Mouse (Mus musculus) embryonic stem cell, embryonic (primary cell): ENCODE results near the gene Lsm3.

Experiments
- CTCF ChIA-PET, 4 experiments: fragments of 300-600 bp in 2 of 4; fragments of 350-600 bp in 2 of 4; sonication (Branson Sonifier 250); formaldehyde crosslinking; loops; one replicate each; lab custom pipeline; 2022; ENCODE audit warnings: inconsistent platforms in 2 of 4; lab: Charles Lee
- POLR2A ChIA-PET, 4 experiments: fragments of 300-600 bp in 2 of 4; fragments of 350-600 bp in 2 of 4; sonication (Branson Sonifier 250); formaldehyde crosslinking; loops; one replicate each; lab custom pipeline; 2022; ENCODE audit warnings: antibody characterized with exemption in 4 of 4, inconsistent platforms in 1 of 4; lab: Charles Lee

Gene Lsm3

DNA sequence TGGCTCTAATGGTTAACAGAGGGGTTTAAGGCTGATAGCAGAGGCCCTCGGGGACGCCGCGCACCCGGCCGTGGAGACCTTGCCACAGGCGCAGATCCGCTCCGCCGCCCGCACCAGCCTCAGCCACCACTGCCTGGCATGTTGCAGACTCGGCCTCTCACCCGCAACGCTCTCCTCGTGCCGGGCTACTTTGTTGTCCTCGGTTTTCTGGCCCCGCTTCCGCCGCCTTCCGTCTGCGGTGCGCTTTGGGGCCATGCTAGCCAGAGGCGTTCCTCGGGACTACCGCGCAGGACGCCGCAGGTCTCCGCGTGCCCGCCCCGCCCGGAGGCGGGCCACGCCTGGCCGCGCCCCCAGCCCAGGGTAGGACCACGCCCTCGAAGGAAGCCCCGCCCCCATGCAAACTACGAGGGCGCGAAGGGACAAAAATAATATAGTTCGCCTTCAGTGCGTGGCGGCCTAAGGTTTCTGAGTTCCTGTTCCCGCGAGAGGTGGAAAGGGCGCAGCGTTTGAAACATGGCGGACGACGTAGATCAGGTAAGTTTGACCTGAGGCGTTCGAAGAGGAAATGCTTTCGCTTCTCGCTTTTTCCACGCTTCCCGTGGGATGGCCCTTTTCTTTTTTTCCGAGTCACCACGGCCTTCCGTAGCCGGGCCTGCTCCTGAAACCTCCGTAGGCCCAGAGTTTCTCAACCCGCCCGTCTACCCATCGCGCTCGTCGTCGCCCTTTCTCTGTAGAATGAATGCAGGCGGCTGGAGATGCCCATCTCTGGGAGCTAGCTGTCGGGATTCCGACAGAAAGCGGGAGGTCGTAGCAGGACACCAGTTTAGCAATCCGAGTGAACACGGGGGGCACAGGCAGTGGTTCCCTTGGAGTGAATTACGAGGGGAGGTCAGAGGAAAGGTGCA is at the start of gene Lsm3, which contains the start of gene Xpc:
Gene Lsm3 (plus strand): TSS at position 384 of the 905 bp plus-strand sequence.
Gene Xpc (minus strand): TSS at position 344 of the 905 bp plus-strand sequence.
- ChIA-PET POLR2A (interaction anchor here in 3 of 4 experiments (0.7 to 3.6 kb wide), 14 partner anchors 10 to 369 kb away, joined by 3 to 17 read pairs (median 6); no protein-coding TSS in a partner anchor), CTCF (no interaction called here)

DNA sequence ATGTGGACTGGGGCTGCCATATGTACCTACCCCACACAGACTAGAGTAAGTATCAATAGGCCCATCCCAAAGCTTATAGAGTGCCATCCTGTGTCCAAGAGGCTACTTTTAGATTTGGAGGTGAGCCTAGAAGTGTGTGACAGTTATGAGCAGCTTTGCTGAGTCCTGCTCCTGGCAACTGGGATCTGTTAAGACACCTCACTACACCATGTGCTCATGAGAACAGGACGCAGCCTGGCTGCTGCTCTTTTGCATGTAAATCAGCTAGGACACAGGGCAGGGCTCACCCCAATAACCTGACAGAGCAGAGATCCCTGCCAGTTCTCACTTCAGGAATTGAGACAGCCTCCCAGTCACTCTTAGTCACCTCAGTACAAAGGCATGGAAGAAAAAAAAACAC is 48.6 kb upstream of the Lsm3 start:
- ChIA-PET CTCF (interaction anchor here in 1 of 4 experiments (1.4 kb wide), 1 partner anchor 181 kb away, joined by 3 read pairs; no protein-coding TSS in a partner anchor), POLR2A (interaction anchor here in 3 of 4 experiments (1.0 to 13.7 kb wide), 13 partner anchors 8 to 47 kb away, joined by 3 to 259 read pairs (median 5); no protein-coding TSS in a partner anchor)

DNA sequence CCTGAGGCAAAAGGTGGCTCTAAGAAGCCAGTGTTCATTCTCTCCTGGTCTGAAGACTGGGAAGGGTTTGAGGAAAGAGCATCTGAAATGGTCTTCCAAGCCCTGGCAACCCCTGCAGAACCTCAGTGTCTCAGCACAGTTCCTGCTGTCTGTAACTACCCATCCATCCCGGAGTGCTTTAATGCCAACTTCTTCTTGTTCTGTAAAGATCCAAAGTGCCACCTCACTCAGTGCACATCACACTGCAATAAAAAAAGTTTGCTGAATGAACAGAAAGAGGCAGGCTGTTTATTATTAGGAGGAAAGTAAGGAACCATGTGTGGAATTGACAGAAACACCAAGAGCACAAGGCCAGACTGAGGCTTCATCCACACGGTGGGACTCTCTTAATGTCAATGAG is 45.0 kb upstream of the Lsm3 start:
- CTCF ChIA-PET, result no interaction called here
- POLR2A ChIA-PET, result interaction anchor here in 2 of 4 experiments (0.7 to 13.7 kb wide), 4 partner anchors 8 to 30 kb away, joined by 6 to 259 read pairs (median 40); no protein-coding TSS in a partner anchor

DNA sequence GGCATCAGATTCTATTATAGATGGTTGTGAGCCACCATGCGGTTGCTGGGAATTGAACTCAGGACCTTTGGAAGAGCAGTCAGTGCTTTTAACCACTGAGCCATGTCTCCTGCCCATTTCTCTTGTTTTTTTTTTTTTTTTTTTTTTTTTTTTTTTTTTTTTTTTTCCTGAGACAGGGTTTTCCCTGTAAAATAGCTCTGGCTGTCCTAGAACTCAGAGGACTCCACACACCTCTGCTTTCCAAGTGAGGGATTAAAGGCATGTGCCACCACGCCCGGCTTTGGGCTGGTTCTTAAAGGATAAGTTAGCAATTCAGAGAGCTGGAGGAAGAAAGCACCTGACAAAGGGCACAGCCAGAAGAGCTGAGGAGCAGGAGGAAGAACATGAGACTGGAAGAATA is 44.3 kb upstream of the Lsm3 start:
- ChIA-PET POLR2A (interaction anchor here in 3 of 4 experiments (0.6 to 13.7 kb wide), 18 partner anchors 9 to 766 kb away, joined by 3 to 259 read pairs (median 6); partner anchors contain the start of genes Lsm3 (in 1 of the 3) and Xpc (in 1 of the 3)), CTCF (interaction anchor here in 3 of 4 experiments (0.6 to 1.3 kb wide), 6 partner anchors 8 to 653 kb away, joined by 3 to 6 read pairs (median 4); no protein-coding TSS in a partner anchor)

DNA sequence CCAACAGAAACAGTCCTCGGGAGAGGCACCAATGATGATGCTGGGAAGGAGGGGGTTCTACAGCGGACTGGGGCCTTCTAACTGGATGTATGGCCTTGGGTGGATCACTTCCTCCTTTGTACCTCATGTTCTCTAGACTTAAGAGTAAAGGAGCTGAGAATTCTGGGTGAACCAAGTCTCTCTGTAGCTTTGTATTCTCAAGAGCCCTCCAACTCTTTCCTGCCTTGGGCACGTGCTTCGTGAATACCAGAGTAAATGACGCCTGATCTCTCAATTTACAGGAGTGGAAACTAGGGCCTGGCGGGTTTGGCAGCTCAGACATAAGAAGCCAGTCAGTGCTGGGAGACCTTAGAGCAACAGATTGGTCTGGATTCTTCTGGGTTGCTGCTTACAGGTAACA is 43.4 kb upstream of the Lsm3 start:
- CTCF ChIA-PET, result interaction anchor here in 2 of 4 experiments (0.6 to 1.3 kb wide), 4 partner anchors 37 to 299 kb away, joined by 3 to 4 read pairs (median 4); no protein-coding TSS in a partner anchor

DNA sequence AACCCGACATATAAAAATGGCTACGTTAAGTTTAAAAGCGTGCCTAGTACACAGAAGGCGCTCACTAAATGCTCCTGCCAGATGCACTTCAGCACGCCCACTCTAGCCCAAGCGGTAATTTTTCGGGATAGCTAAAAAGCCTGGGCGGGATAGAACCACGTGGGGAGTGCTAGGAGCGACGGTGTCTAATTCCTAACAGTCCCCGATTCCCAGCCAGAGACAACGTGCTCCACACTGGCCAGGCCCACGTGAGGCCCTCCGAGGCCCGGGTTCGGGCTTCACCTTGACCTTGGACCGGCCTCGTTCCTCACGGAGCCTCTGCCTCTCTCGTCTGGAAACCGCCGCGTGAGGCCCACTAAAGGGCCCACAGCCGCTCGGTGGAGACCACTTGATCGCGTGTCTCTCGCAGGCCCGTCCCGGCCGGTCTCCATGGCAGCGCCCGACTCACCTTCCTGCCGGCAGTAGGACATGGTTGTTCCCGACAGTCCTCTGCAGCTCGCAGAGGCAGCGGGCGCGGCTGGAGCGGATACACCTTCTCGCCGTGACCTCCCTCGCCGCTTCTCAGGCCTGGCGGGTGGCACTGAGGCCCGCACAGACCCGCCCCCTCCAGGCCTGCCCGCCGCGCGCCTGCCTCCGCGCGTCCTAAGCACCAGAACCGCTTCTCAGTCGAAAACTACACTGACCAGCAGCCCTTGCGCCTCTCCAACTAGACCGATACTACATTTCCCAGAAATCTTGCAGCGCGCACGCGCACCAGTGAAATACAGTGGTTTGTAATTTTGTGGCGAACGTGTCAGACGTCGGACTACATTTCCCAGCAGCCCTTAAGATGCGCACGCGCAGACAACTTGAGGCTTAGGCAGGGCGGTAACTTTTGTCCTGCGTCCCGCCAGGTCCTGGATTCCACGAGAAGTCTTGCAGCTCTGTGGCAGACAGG is 42.6 kb upstream of the Lsm3 start, which contains the start of the genes Chchd4 and Tmem43:
Gene Chchd4 (minus strand): TSS at position 679 of the 937 bp plus-strand sequence.
Gene Tmem43 (plus strand): TSS at position 836 of the 937 bp plus-strand sequence.
- POLR2A ChIA-PET, result interaction anchor here (0.6 to 13.7 kb wide), 45 partner anchors 8 to 617 kb away, joined by 3 to 259 read pairs (median 4); partner anchors contain the start of genes Lsm3 (in 1 of the 4), Nr2c2 (in 1 of the 4), Nup210 (in 1 of the 4) and Xpc (in 1 of the 4)
- CTCF ChIA-PET, result interaction anchor here in 2 of 4 experiments (0.7 to 1.3 kb wide), 4 partner anchors 37 to 300 kb away, joined by 3 to 4 read pairs (median 4); partner anchors contain the start of gene Wnt7a (in 1 of the 2)

More for the DNA sequence above, 43.4 kb upstream of the Lsm3 start:
- POLR2A ChIA-PET, result interaction anchor here (0.6 to 13.7 kb wide), 28 partner anchors 8 to 618 kb away, joined by 3 to 259 read pairs (median 4); partner anchors contain the start of genes Lsm3 (in 1 of the 4), Nr2c2 (in 1 of the 4), Nup210 (in 1 of the 4) and Xpc (in 1 of the 4)

DNA sequence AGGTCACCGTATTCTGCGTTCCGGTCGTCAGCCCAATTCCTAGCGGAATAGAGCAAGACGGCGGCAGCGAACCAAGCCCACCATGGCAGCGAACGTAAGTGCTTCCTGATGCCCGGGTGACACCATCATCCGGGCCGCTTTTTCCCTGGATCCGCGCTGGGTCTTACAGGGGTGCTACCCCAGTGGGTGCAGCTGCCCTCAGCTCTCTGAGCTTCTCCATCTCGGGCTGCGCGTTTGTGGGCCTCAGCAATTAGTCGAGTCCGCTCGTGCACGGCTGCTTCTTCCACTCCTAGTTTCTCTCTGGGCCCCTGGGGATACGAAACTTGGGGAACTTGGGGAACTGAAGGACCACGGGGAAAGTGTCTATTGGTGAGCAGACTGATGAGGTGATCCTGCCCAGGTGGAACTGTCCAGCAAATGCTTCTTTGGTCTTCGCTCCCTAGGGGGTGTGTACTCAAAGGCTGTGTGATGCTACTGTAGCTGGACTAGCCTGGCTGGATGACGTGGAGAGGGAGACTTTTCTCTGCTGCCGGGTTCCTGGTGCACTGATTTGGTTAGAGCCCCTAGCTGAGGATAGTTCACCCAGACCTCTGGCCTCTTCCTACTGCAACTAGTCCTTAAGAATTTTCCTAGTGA is 41.8 kb upstream of the Lsm3 start:
- CTCF ChIA-PET, result interaction anchor here in 1 of 4 experiments (1.0 kb wide), 1 partner anchor 63 kb away, joined by 4 read pairs; the partner anchor contains the start of gene Wnt7a
- POLR2A ChIA-PET, result interaction anchor here (0.6 to 13.7 kb wide), 32 partner anchors 8 to 240 kb away, joined by 3 to 259 read pairs (median 4); no protein-coding TSS in a partner anchor

DNA sequence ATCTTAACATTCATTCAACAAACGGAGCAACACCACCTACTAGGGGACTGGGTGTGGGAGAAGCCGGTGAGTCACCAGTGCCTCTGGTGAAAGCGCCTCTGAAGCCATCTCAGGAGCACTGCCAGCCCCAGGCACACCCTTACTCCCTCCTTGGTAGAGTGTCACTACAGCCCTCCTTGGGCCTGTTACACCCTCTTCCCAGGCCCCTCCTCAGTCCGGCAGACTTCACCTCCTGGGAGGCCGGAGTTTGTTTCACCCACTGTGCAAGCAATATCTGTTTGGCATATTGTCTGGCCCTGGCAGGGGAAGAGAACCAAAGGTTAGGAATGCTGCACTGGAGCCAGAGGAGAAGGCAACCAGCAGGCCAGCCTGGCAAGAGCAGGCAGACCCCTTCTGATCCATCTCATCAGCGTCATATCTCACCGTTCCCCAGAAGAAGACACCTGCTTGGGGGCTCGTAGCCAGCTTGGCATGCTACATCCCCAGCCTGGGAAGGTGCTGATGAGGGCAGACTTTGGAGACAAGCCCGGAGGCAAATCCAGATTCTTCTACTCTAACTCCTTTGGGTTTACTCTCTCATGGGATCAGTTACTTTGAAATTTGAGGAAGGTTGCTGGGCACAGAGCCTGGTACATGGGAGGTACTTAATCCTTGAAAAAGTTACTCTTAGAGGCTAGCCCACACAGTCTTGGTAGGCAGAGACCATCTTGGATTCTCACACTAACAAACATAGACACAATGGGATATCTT is 41.1 kb upstream of the Lsm3 start:
- ChIA-PET POLR2A (interaction anchor here in 3 of 4 experiments (0.6 to 13.7 kb wide), 23 partner anchors 8 to 460 kb away, joined by 3 to 259 read pairs (median 4); no protein-coding TSS in a partner anchor), CTCF (no interaction called here)

DNA sequence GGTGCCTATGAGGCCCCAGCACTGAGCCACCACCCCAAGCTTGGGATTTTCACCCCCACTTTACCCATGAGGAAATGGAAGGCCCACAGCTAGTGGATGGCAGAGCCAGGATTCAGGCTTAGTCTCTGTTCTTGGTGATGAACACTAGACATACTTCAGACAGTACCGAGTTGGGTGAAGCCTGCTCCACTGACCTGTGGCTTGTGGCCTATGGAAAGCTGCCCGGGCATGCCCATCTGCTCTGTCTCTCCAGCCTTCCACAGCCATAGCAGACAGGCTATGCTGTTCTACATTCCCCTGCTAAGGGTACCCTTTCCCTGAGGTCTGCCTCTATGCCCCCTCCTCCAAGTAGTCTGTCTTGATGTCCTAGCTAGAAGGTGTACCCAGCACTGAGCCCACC is 39.2 kb upstream of the Lsm3 start:
- ChIA-PET CTCF (no interaction called here), POLR2A (interaction anchor here in 2 of 4 experiments (0.8 to 13.7 kb wide), 15 partner anchors 8 to 41 kb away, joined by 3 to 259 read pairs (median 7); no protein-coding TSS in a partner anchor)

DNA sequence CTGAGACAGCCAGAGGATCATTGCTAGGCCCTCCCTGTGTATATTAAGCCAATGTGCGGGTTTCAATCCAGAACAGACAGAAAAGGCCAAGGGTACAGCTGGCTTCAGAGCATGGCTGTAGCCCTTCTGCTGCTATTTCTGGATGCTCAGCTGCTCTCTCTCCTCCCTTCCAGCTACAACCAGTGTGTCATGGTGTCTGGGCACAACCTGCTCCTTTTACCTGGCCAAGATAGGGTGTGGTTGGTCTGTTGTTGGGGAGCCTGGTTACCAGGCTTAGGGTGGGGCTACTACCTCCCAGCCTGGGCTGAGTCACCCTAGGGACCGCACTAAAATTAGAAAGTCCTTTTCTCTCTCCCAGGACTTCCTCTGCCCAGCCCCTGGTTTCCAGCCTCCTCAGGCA is 32.4 kb upstream of the Lsm3 start:
- CTCF ChIA-PET, result interaction anchor here in 1 of 4 experiments (0.8 kb wide), 1 partner anchor 26 kb away, joined by 4 read pairs; no protein-coding TSS in a partner anchor
- POLR2A ChIA-PET, result interaction anchor here in 3 of 4 experiments (0.7 to 3.3 kb wide), 9 partner anchors 7 to 31 kb away, joined by 3 to 12 read pairs (median 4); partner anchors contain the start of genes Chchd4 (in 2 of the 3) and Tmem43 (in 2 of the 3)

DNA sequence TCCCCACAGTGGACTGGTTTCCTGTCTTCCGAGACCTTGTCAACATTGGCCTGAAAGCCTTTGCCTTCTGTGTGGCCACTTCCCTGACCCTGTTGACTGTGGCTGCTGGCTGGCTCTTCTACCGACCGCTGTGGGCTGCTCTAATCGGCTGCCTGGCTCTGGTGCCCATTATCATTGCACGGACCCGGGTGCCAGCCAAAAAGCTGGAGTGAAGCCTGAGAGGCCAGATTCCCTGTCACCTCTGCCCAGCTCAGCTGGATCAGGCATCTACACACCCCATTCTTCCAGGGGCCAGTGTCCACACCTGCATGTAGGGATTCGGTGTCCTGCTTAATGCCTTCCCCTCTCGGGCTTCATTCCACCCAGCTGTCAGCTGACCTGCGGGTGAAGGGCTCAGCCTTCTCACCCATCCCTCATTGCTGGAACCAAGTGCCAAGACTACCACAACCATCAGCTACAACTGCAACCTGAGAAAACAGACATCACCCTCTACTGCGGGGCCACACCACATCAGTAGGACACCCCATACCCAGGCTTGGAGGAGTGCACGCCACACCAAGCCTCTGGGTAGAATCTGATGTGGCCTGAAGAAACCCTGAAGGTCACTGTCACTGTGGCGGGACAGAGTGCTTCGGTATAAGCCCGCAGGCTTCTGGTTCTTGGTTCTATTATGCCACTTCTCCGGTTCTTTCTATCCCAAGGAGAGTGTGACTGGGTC is 28.8 kb upstream of the Lsm3 start:
- ChIA-PET CTCF (no interaction called here), POLR2A (interaction anchor here in 2 of 4 experiments (0.8 to 4.6 kb wide), 5 partner anchors 9 to 72 kb away, joined by 3 to 19 read pairs (median 3); no protein-coding TSS in a partner anchor)

DNA sequence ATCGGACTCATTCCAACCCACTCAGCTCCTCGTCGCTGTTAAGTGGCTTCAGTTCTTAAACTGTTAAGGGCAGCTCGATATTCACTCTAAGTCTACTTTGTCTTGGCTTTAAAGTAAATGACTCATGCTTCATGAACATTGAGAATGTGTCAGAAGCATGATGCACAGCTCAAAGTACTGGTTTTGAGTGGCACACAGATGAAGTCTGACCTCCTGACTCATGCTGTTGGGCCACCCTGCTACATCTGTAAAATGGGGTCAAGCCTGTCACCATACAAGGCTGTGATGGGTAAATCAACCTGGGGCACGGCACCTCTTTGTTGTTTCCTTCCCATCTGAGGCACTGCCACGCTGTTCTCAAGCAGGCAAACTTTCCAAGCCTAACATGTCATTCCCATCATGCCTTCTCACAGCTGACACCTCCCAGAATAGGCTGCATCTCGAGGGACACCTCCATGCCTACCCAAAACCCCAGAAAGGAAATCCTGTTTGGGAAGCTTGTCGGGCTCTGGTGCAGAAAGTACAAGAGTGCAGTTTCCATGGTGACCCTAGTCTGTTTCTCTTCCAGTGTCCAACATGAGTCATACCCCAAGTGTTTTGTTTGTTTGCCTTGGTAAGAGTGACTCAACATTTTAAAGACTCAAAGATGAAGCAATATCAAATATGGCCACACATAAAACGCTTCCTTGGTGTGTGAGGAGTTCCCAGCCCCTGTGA is 27.1 kb upstream of the Lsm3 start:
- POLR2A ChIA-PET, result interaction anchor here in 3 of 4 experiments (0.9 to 4.6 kb wide), 8 partner anchors 7 to 31 kb away, joined by 3 to 19 read pairs (median 5); partner anchors contain the start of genes Chchd4 (in 2 of the 3) and Tmem43 (in 2 of the 3)
- CTCF ChIA-PET, result no interaction called here

DNA sequence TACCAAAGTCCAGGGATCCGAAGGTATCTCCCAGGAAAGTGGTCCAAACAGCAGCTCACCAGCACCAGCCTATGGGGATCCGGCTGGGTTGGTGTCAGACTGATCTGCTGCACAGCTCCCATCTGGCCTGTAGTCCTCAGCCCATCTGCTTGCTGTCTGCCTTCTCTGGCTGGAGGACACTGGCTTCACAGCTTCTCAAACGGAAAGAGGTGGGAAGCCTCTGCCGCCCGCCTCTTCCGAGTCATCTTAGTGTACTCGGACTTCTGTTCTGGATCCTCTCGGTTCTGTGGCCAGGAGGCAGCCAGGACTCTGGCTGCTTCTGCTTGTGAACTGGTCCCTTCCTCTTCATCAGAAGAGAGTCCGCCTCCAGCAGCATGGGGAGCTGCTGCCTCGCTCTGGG is 25.9 kb upstream of the Lsm3 start:
- CTCF ChIA-PET, result interaction anchor here in 1 of 4 experiments (1.0 kb wide), 1 partner anchor 20 kb away, joined by 4 read pairs; no protein-coding TSS in a partner anchor
- POLR2A ChIA-PET, result interaction anchor here in 3 of 4 experiments (1.2 to 4.6 kb wide), 7 partner anchors 8 to 19 kb away, joined by 3 to 19 read pairs (median 8); partner anchors contain the start of genes Chchd4 (in 1 of the 3) and Tmem43 (in 1 of the 3)

DNA sequence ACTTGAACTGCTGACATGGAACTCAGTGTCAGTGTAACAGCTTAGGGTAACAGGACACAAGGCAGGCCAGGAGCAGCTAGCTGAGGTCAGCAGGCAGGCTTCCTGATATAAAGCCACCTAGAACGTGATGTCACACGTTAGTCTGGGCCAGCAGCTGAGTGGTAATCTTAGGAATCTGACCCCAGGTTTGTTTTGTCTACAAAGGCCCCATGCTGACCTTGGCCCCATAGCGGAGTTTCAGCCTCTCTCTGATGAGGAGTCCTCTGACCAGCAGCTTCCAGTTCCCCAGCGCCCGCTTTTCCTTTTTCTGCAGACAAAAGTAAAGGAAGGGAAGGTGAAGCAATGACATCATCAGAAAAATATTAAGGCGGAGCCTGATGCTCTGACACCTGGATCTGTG is 24.7 kb upstream of the Lsm3 start:
- ChIA-PET POLR2A (interaction anchor here in 3 of 4 experiments (0.6 to 3.5 kb wide), 6 partner anchors 13 to 494 kb away, joined by 3 to 16 read pairs (median 6); no protein-coding TSS in a partner anchor), CTCF (no interaction called here)
